Mouse (Mus musculus): ENCODE results near the gene Rnf225. TPM values are rescaled to one million over a fixed set of nuclear protein-coding genes. Genes with fewer than 3 reads are reported as not detected.

Rnf225 gene
- polyA plus RNA-seq, 1 experiment from 2014 or later: 30.7 TPM

DNA sequence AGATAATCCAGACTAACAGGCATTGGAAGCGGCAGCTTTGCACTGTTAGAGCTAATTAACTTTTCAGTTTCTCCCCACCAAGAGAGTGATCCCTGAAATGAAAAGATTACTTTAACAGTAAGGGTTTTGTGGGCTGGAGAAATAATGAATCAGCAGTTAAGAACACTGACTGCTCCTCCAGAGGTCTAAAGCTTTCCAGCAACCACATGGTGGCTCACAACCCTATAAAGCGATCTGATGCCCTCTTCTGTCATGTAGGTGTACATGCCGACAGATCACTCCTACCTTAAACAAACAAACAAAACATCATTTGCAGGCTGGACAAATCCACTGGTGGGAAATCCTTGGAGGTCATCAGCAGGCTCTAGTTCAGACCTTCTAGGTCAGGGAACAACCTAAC, 27.7 kb downstream of the Rnf225 start:
- Histone ChIP-seq H3K9me3 (ENCODE audit: control insufficient read depth, low read length) (no peaks in the 10 kb centered on the region), H3K36me3 (ENCODE audit: control insufficient read depth, insufficient read depth, low read length) (no peaks in the 10 kb centered on the region), H3K27me3 (ENCODE audit: control insufficient read depth, insufficient read depth, low read length) (no peaks in the 10 kb centered on the region), H3K4me1 (replicated peaks; ENCODE audit: control insufficient read depth, insufficient read depth) (peaks cover under 1% of the 10 kb centered on the region; the same call in 1 of the 2 replicates), H3K4me2 (replicated peaks; ENCODE audit: low read depth) (no peak overlapping the region), H3K4me3 (ENCODE audit: low read depth, low read length) (no peak overlapping the region), H3K9ac (ENCODE audit: low read length) (no peak overlapping the region), H3K27ac (replicated peaks) (no peak overlapping the region)
- no peak for TF ChIP-seq EP300 (optimal IDR thresholded peaks at IDR 0.05)
- peak; percentile 47 for TF ChIP-seq CTCF (IDR thresholded peaks at IDR 0.05; ENCODE audit: low read depth)
- DNase-seq (ENCODE audit: low spot score) (no peak), ATAC-seq (ENCODE audit: low FRiP score, low TSS enrichment) (no peak)
- WGBS: 39% methylated on average over 3 of the region's 3 CpGs

DNA sequence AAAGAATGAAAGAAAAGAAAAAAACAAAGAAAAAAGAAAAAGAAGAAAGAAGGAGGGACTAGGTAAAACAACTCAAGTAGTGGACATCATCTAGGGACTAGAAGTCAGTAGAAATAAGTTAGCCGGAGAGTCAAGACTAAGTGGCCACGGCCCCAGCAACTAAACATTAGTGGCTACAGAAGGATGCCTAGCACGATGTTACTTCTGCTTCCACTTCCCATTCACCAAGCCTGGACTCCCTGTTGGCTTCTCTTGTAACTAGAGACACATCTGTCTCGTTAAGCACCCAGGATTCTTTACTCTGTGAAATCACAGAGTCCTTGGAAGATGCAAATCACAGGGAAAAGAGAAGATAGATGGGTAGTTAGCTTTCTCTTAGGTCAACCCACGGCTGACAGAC, 30.3 kb downstream of the Rnf225 start:
- no peaks in the 10 kb centered on the region for H3K4me1 ChIP-seq (replicated peaks; ENCODE audit: control insufficient read depth, insufficient read depth)
- H3K9ac ChIP-seq (ENCODE audit: low read length): no peak overlapping the region
- H3K9me3 ChIP-seq (ENCODE audit: control insufficient read depth, low read length): no peaks in the 10 kb centered on the region
- WGBS: 69% methylated on average over 5 of the region's 5 CpGs
- TF ChIP-seq CTCF (IDR thresholded peaks at IDR 0.05; ENCODE audit: low read depth) (no peak), EP300 (optimal IDR thresholded peaks at IDR 0.05) (no peak)
- H3K27ac ChIP-seq (replicated peaks): no peak overlapping the region
- no peak for DNase-seq (ENCODE audit: low spot score)
- no peak overlapping the region for H3K4me2 ChIP-seq (replicated peaks; ENCODE audit: low read depth)
- no peak overlapping the region for H3K4me3 ChIP-seq (ENCODE audit: low read depth, low read length)
- H3K36me3 ChIP-seq (ENCODE audit: control insufficient read depth, insufficient read depth, low read length): no peaks in the 10 kb centered on the region
- no peaks in the 10 kb centered on the region for H3K27me3 ChIP-seq (ENCODE audit: control insufficient read depth, insufficient read depth, low read length)
- ATAC-seq (ENCODE audit: low FRiP score, low TSS enrichment): no peak

DNA sequence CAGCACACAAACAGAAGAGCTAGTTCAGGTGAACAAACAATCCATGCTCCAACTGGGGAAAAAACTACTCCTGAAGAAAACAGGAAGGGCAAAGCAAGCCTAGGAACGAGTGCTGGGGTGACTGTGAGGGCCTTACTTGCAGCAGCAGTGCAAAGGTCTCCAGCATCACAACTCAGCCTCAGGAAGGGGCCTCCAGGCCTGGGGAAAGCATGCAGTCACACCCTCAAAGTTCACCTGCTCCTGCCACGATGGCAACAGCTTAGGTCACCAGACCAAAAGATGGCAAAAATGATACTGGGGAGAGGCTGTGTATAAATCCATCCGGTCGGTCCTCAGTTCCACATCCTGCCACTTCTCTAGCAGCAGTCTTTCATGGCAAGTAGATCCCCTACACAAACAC, 31.7 kb downstream of the Rnf225 start:
- Histone ChIP-seq H3K27ac (replicated peaks) (no peak overlapping the region), H3K4me1 (replicated peaks; ENCODE audit: control insufficient read depth, insufficient read depth) (no peaks in the 10 kb centered on the region), H3K9ac (ENCODE audit: low read length) (no peak overlapping the region), H3K36me3 (ENCODE audit: control insufficient read depth, insufficient read depth, low read length) (no peaks in the 10 kb centered on the region), H3K9me3 (ENCODE audit: control insufficient read depth, low read length) (no peaks in the 10 kb centered on the region), H3K27me3 (ENCODE audit: control insufficient read depth, insufficient read depth, low read length) (no peaks in the 10 kb centered on the region), H3K4me2 (replicated peaks; ENCODE audit: low read depth) (no peak overlapping the region), H3K4me3 (ENCODE audit: low read depth, low read length) (no peak overlapping the region)
- DNase-seq (ENCODE audit: low spot score) (no peak), ATAC-seq (ENCODE audit: low FRiP score, low TSS enrichment) (no peak)
- TF ChIP-seq EP300 (optimal IDR thresholded peaks at IDR 0.05) (no peak), CTCF (IDR thresholded peaks at IDR 0.05; ENCODE audit: low read depth) (no peak)
- 71% methylated on average over 4 of the region's 4 CpGs for WGBS

DNA sequence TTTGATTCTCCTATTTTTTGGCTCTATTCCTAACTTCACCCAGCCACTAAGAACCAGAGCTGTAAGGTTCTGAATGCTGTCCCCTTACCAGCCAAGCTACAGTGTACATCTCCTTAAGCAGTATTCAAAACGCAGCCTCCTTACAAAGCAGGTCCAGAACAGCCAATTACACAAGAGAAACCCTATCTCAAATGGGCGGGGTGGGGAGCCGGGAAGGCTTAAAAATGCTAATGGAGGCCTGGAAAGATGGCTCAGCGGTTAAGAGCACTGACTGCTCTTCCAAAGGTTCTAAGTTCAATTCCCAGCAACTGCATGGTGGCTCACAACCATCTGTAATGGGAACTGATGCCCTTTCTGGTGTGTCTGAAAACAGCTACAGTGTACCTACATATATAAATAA, 32.5 kb downstream of the Rnf225 start:
- Histone ChIP-seq H3K4me2 (replicated peaks; ENCODE audit: low read depth) (no peak overlapping the region), H3K27ac (replicated peaks) (no peak overlapping the region)
- 27% methylated on average over 4 of the region's 4 CpGs for WGBS

DNA sequence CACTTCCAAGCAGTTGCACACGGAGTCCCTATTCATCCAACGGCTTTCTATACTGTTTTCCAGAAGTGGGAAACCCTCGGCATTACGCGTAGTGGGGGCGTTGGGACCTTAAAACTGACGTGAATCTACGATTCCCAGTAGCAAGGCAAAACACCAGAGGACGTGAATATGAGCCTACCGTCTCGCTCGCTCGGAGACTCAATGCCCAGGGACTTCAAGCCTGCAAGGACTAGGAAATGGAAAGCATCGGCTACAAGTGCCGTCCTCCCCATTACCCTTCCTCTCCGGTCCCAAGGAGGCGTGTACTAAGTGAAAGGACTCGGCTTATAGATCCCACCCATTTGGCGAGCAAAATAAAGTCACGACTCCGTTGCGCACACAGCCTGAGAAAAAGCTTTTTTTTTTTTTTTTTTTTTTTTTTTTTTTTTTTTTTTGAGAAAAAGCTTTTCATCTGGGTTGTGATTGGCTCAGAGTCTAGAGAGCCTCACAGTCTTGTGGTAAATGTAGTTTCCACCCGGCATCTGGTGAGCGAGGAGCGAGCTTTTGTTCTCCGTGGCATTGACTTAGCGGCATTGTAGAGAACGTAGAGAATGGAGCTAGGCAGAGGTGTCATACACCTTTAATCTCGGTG, 34.4 kb downstream of the Rnf225 start:
- Histone ChIP-seq H3K36me3 (ENCODE audit: control insufficient read depth, insufficient read depth, low read length) (no peaks in the 10 kb centered on the region), H3K9ac (ENCODE audit: low read length) (peak overlapping the region; percentile 51), H3K4me2 (replicated peaks; ENCODE audit: low read depth) (peak overlapping the region; percentile 59), H3K27me3 (ENCODE audit: control insufficient read depth, insufficient read depth, low read length) (no peaks in the 10 kb centered on the region), H3K4me3 (ENCODE audit: low read depth, low read length) (peak overlapping the region; percentile 37), H3K27ac (replicated peaks) (peak overlapping the region; percentile 65), H3K9me3 (ENCODE audit: control insufficient read depth, low read length) (no peaks in the 10 kb centered on the region), H3K4me1 (replicated peaks; ENCODE audit: control insufficient read depth, insufficient read depth) (no peaks in the 10 kb centered on the region)
- ATAC-seq (ENCODE audit: low FRiP score, low TSS enrichment) (peak; percentile 77), DNase-seq (ENCODE audit: low spot score) (peak; percentile 65)
- 2% methylated on average over 29 of the region's 29 CpGs for WGBS
- TF ChIP-seq CTCF (IDR thresholded peaks at IDR 0.05; ENCODE audit: low read depth) (no peak), EP300 (optimal IDR thresholded peaks at IDR 0.05) (no peak)

More for the DNA sequence above, 32.5 kb downstream of the Rnf225 start:
- H3K36me3 ChIP-seq (ENCODE audit: control insufficient read depth, insufficient read depth, low read length): no peaks in the 10 kb centered on the region
- no peaks in the 10 kb centered on the region for H3K27me3 ChIP-seq (ENCODE audit: control insufficient read depth, insufficient read depth, low read length)
- H3K4me3 ChIP-seq (ENCODE audit: low read depth, low read length): no peak overlapping the region
- no peak for TF ChIP-seq EP300 (optimal IDR thresholded peaks at IDR 0.05)
- TF ChIP-seq CTCF (IDR thresholded peaks at IDR 0.05; ENCODE audit: low read depth): no peak
- no peak for ATAC-seq (ENCODE audit: low FRiP score, low TSS enrichment)
- H3K4me1 ChIP-seq (replicated peaks; ENCODE audit: control insufficient read depth, insufficient read depth): no peaks in the 10 kb centered on the region
- no peak overlapping the region for H3K9ac ChIP-seq (ENCODE audit: low read length)
- DNase-seq (ENCODE audit: low spot score): no peak
- H3K9me3 ChIP-seq (ENCODE audit: control insufficient read depth, low read length): no peaks in the 10 kb centered on the region

DNA sequence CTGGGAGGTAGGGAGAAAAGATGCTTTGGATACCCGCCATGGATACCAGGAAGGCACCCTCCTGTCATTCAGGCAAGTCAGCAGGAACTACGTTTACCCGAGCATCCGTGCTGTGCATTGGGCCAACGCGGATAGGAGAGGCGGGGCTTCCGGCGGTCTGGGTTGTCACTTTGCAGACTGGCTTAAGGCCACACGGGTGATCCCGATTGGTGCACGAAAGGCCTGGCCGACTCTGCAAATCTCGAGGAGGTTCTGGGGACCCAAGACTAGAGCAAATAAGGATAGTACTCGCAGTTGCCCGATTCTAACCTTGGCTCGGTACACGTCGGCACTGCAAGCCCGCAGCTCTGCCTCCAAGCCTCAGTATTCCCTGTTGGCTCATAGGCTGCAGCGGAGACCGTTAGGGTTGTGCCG, 38.5 kb downstream of the Rnf225 start, which contains the start of gene Zfp324:
Gene Zfp324 (plus strand): TSS at position 161 of the 414 bp plus-strand sequence.
- WGBS: under 1% methylated on average over 23 of the region's 23 CpGs
- DNase-seq (ENCODE audit: low spot score): peak; percentile 89
- Histone ChIP-seq H3K27ac (replicated peaks) (peak within 1 kb of the TSS; percentile 86), H3K36me3 (ENCODE audit: control insufficient read depth, insufficient read depth, low read length) (peaks cover 15% of the 10 kb centered on the region), H3K9me3 (ENCODE audit: control insufficient read depth, low read length) (no peaks in the 10 kb centered on the region), H3K4me2 (replicated peaks; ENCODE audit: low read depth) (peak within 1 kb of the TSS; percentile 95), H3K4me3 (ENCODE audit: low read depth, low read length) (peak within 1 kb of the TSS; percentile 91), H3K9ac (ENCODE audit: low read length) (peak within 1 kb of the TSS; percentile 84), H3K27me3 (ENCODE audit: control insufficient read depth, insufficient read depth, low read length) (no peaks in the 10 kb centered on the region), H3K4me1 (replicated peaks; ENCODE audit: control insufficient read depth, insufficient read depth) (no peaks in the 10 kb centered on the region)
- peak; percentile 90 for ATAC-seq (ENCODE audit: low FRiP score, low TSS enrichment)
- TF ChIP-seq CTCF (IDR thresholded peaks at IDR 0.05; ENCODE audit: low read depth) (no peak), EP300 (optimal IDR thresholded peaks at IDR 0.05) (no peak)

Data from stomach, postnatal 0 days (tissue).